Mouse (Mus musculus) forebrain, embryonic 11.5 days (tissue): ENCODE data around the gene Csk. TPM values are rescaled to one million over a fixed set of nuclear protein-coding genes. Genes with fewer than 3 reads are reported as not detected.

ENCODE experiments used
- ATAC-seq: fragments of 200-750 bp; cut with Nextera tagmentation; replicated peaks from 2 replicates; pipeline ENCODE4 v1.8.0; 2017; ENCODE audit warnings: moderate TSS enrichment; ENCODE audit not compliant: low FRiP score
- DNase-seq: peaks from one replicate; pipeline ENCODE4 v3.0.0-alpha.2; 2017; ENCODE audit warnings: low spot score
- H3K27ac ChIP-seq: fragments of 300-500 bp; sonication (generic); 2 replicates; pipeline ENCODE4 v1.5.1; 2014; ENCODE audit warnings: low read depth, low read length
- H3K27me3 ChIP-seq: fragments of 300-500 bp; sonication (generic); 2 replicates; pipeline ENCODE4 v1.6.1; 2014; ENCODE audit warnings: mild to moderate bottlenecking, low read length, mixed read lengths; ENCODE audit not compliant: control insufficient read depth, insufficient read depth
- H3K36me3 ChIP-seq: fragments of 300-500 bp; sonication (generic); 2 replicates; pipeline ENCODE4 v1.6.1; 2014; ENCODE audit warnings: mild to moderate bottlenecking, low read length, moderate library complexity, mixed read lengths; ENCODE audit not compliant: control insufficient read depth, insufficient read depth
- H3K4me1 ChIP-seq: fragments of 300-500 bp; sonication (generic); replicated peaks from 2 replicates; pipeline ENCODE4 v1.6.1; 2014; ENCODE audit warnings: low read length, mixed read lengths; ENCODE audit not compliant: control insufficient read depth, insufficient read depth
- H3K4me2 ChIP-seq: fragments of 300-500 bp; sonication (generic); 2 replicates; pipeline ENCODE4 v1.6.1; 2014; ENCODE audit warnings: low read depth, mild to moderate bottlenecking, low read length, moderate library complexity, mixed read lengths; ENCODE audit not compliant: severe bottlenecking
- H3K4me3 ChIP-seq: fragments of 300-500 bp; sonication (generic); 2 replicates; pipeline ENCODE4 v1.5.1; 2014; ENCODE audit warnings: low read depth, low read length
- H3K9ac ChIP-seq: fragments of 300-500 bp; sonication (generic); 2 replicates; pipeline ENCODE4 v1.6.1; 2014; ENCODE audit warnings: low read length
- H3K9me3 ChIP-seq: fragments of 300-500 bp; sonication (generic); 2 replicates; pipeline ENCODE4 v1.6.1; 2016; ENCODE audit warnings: low read length, mixed read lengths; ENCODE audit not compliant: control insufficient read depth
- WGBS: fragments of 180-500 bp; shearing (Covaris S2); extraction: QIAGEN DNeasy Blood & Tissue Kit; methylation state at CpG from one replicate; pipeline ENCODE4 v1.1.7; 2014; 5-methylcytosine and 5-hydroxymethylcytosine counted together
- polyA plus RNA-seq: library from polyadenylated mRNA; unstranded; fragments of >200 nt; fragmentation: Nextera tagmentation; extraction: Ambion mirVana; gene quantifications from 2 replicates; pipeline ENCODE4 v1.2.1, GENCODE M21; 2014

Gene Csk
- polyA plus RNA-seq = 32.9 and 39.5 TPM in 2 replicates

GRCm38 (mm10) chr9:57653283-57653682, at the start of gene Csk:
Gene Csk, minus strand, starts transcription at chr9:57653631.
- WGBS = 29% methylated on average over 5 of the region's 5 CpGs
- Histone ChIP-seq H3K36me3 (no peaks in the 10 kb centered on the region), H3K27ac (no peak within 1 kb of the TSS), H3K4me3 (no peak within 1 kb of the TSS), H3K27me3 (0 out of 2 replicates have a peak, but pooled peaks cover 3% of the 10 kb centered on the region), H3K4me1 (peaks cover 6% of the 10 kb centered on the region; the same call in 1 of the 2 replicates), H3K9me3 (no peaks in the 10 kb centered on the region), H3K4me2 (no peak within 1 kb of the TSS), H3K9ac (peak within 1 kb of the TSS; percentile 39; the same call in 1 of the 2 replicates)
- ATAC-seq = no peak
- no peak for DNase-seq

- H3K4me3 ChIP-seq = no peak overlapping the region
- no peak for ATAC-seq
- H3K4me2 ChIP-seq = no peak overlapping the region
- no peak overlapping the region for H3K9ac ChIP-seq
- H3K27me3 ChIP-seq = peaks cover 27% of the 10 kb centered on the region
- no peak for DNase-seq
- WGBS = 77% methylated on average over 1 of the region's 1 CpGs
- no peaks in the 10 kb centered on the region for H3K9me3 ChIP-seq
- H3K36me3 ChIP-seq = no peaks in the 10 kb centered on the region
- H3K4me1 ChIP-seq = peaks cover 3% of the 10 kb centered on the region; the same call in 1 of the 2 replicates
- no peak overlapping the region for H3K27ac ChIP-seq
Measured at GRCm38 (mm10) chr9:57698466-57699150, 45.2 kb upstream of the Csk start.

GRCm38 (mm10) chr9:57697380-57697779, 43.9 kb upstream of the Csk start:
- no peaks in the 10 kb centered on the region for H3K9me3 ChIP-seq
- no peak for DNase-seq
- peaks cover 3% of the 10 kb centered on the region; the same call in 1 of the 2 replicates for H3K4me1 ChIP-seq
- no peak overlapping the region for H3K4me3 ChIP-seq
- H3K27me3 ChIP-seq = peaks cover 27% of the 10 kb centered on the region
- H3K9ac ChIP-seq = no peak overlapping the region
- no peak for ATAC-seq
- H3K36me3 ChIP-seq = no peaks in the 10 kb centered on the region
- WGBS = 12% methylated on average over 4 of the region's 4 CpGs
- H3K27ac ChIP-seq = no peak overlapping the region
- H3K4me2 ChIP-seq = no peak overlapping the region

GRCm38 (mm10) chr9:57696380-57697285, 43.2 kb upstream of the Csk start:
- peak overlapping the region; percentile 51 for H3K9ac ChIP-seq
- H3K4me3 ChIP-seq = peak overlapping the region; percentile 35
- H3K4me2 ChIP-seq = peak overlapping the region; percentile 75
- H3K27ac ChIP-seq = no peak overlapping the region
- DNase-seq (peak; percentile 67), ATAC-seq (no peak)
- no peaks in the 10 kb centered on the region for H3K9me3 ChIP-seq
- peaks cover 3% of the 10 kb centered on the region; the same call in 1 of the 2 replicates for H3K4me1 ChIP-seq
- 2% methylated on average over 42 of the region's 42 CpGs for WGBS
- no peaks in the 10 kb centered on the region for H3K36me3 ChIP-seq
- peaks cover 27% of the 10 kb centered on the region for H3K27me3 ChIP-seq

- no peak overlapping the region for H3K9ac ChIP-seq
- DNase-seq = no peak
- ATAC-seq = no peak
- H3K4me3 ChIP-seq = no peak overlapping the region
- H3K4me2 ChIP-seq = no peak overlapping the region
- no peaks in the 10 kb centered on the region for H3K9me3 ChIP-seq
- no peak overlapping the region for H3K27ac ChIP-seq
- peaks cover 27% of the 10 kb centered on the region for H3K27me3 ChIP-seq
- 91% methylated on average over 2 of the region's 2 CpGs for WGBS
- peaks cover 3% of the 10 kb centered on the region; the same call in 1 of the 2 replicates for H3K4me1 ChIP-seq
- H3K36me3 ChIP-seq = no peaks in the 10 kb centered on the region
Measured at GRCm38 (mm10) chr9:57694108-57694507, 40.7 kb upstream of the Csk start.

- no peak overlapping the region for H3K4me2 ChIP-seq
Measured at GRCm38 (mm10) chr9:57688606-57689005, 35.2 kb upstream of the Csk start.

GRCm38 (mm10) chr9:57688158-57688557, 34.7 kb upstream of the Csk start:
- Histone ChIP-seq H3K4me1 (no peaks in the 10 kb centered on the region), H3K36me3 (no peaks in the 10 kb centered on the region), H3K27ac (no peak overlapping the region), H3K4me2 (no peak overlapping the region), H3K9me3 (no peaks in the 10 kb centered on the region), H3K4me3 (no peak overlapping the region), H3K27me3 (no peaks in the 10 kb centered on the region), H3K9ac (no peak overlapping the region)
- ATAC-seq (no peak), DNase-seq (no peak)
- WGBS = 58% methylated on average over 2 of the region's 2 CpGs

More at GRCm38 (mm10) chr9:57688606-57689005, 35.2 kb upstream of the Csk start:
- Histone ChIP-seq H3K27ac (no peak overlapping the region), H3K4me1 (no peaks in the 10 kb centered on the region), H3K9ac (no peak overlapping the region), H3K36me3 (no peaks in the 10 kb centered on the region), H3K4me3 (no peak overlapping the region), H3K27me3 (no peaks in the 10 kb centered on the region), H3K9me3 (no peaks in the 10 kb centered on the region)
- 93% methylated on average over 2 of the region's 2 CpGs for WGBS
- no peak for ATAC-seq
- DNase-seq = no peak

- Histone ChIP-seq H3K9me3 (no peaks in the 10 kb centered on the region), H3K9ac (no peak within 1 kb of the TSS), H3K27me3 (no peaks in the 10 kb centered on the region), H3K4me1 (no peaks in the 10 kb centered on the region), H3K4me2 (no peak within 1 kb of the TSS), H3K4me3 (no peak within 1 kb of the TSS), H3K36me3 (no peaks in the 10 kb centered on the region), H3K27ac (no peak within 1 kb of the TSS)
- 92% methylated on average over 2 of the region's 2 CpGs for WGBS
- no peak for ATAC-seq
- DNase-seq = no peak
Measured at GRCm38 (mm10) chr9:57687751-57688150, 34.3 kb upstream of the Csk start, which contains the start of gene Cyp1a1. Gene Cyp1a1, plus strand, starts transcription at chr9:57687928.
